Mouse (Mus musculus) heart, postnatal 14 days (tissue): ENCODE data around the gene Ilf3. TPM values are rescaled to one million over a fixed set of nuclear protein-coding genes. Genes with fewer than 3 reads are reported as not detected.

Experiments
- DNase-seq, 2 experiments: peaks; one replicate each; pipeline ENCODE4 v3.0.0; 2021 to 2022
- intact Hi-C: fragments of 180-260 bp; cut with DNase I; formaldehyde crosslinking; loops from one replicate; pipeline ENCODE4 v1.15.1; 2025
- total RNA-seq, 2 experiments: library from RNA; stranded (reverse); gene quantifications; 2 replicates each; pipeline ENCODE4 v1.2.3; 2021

Ilf3 gene
- total RNA-seq, 2 experiments from 2014 or later, result 30.6 to 31.3 TPM

GRCm38 (mm10) chr9:21336491-21336890 is 31.2 kb upstream of the Ilf3 start:
- DNase-seq, result no peak
- intact Hi-C loops, result no loop called here

- intact Hi-C loops, result no loop called here
- DNase-seq, result peak; percentile 54 to 71
Observed at GRCm38 (mm10) chr9:21337652-21338051, 30.0 kb upstream of the Ilf3 start.

GRCm38 (mm10) chr9:21340411-21340810 is 27.3 kb upstream of the Ilf3 start:
- no peak for DNase-seq
- intact Hi-C loops, result no loop called here

- DNase-seq, result peak; percentile 50 to 52
Observed at GRCm38 (mm10) chr9:21346627-21347365, 20.9 kb upstream of the Ilf3 start.

GRCm38 (mm10) chr9:21348152-21348551 is 19.5 kb upstream of the Ilf3 start:
- DNase-seq, result no peak

More at GRCm38 (mm10) chr9:21346627-21347365, 20.9 kb upstream of the Ilf3 start:
- intact Hi-C loops, result no loop called here

GRCm38 (mm10) chr9:21351178-21351577 is 16.5 kb upstream of the Ilf3 start:
- no peak for DNase-seq
- intact Hi-C loops, result no loop called here

More at GRCm38 (mm10) chr9:21348152-21348551, 19.5 kb upstream of the Ilf3 start:
- intact Hi-C loops, result no loop called here

GRCm38 (mm10) chr9:21351702-21352377 is 15.8 kb upstream of the Ilf3 start:
- intact Hi-C loops, result no loop called here
- no peak for DNase-seq

GRCm38 (mm10) chr9:21352463-21353372 is 15.0 kb upstream of the Ilf3 start:
- DNase-seq, result peak in 1 of 2 experiments; percentile 18
- intact Hi-C loops, result no loop called here

GRCm38 (mm10) chr9:21353373-21353686 is 14.3 kb upstream of the Ilf3 start:
- no peak for DNase-seq
- intact Hi-C loops, result no loop called here

GRCm38 (mm10) chr9:21354796-21355195 is 12.9 kb upstream of the Ilf3 start:
- DNase-seq, result no peak
- intact Hi-C loops, result loop anchor here (5.0 kb wide), 2 partner anchors 117 to 132 kb away; partner anchors contain the start of gene Keap1

- peak; percentile 65 to 85 for DNase-seq
- intact Hi-C loops, result loop anchor here (1.0 to 5.0 kb wide), 3 partner anchors 44 to 135 kb away; partner anchors contain the start of gene Keap1
Observed at GRCm38 (mm10) chr9:21356981-21357718, 10.5 kb upstream of the Ilf3 start.

- intact Hi-C loops, result loop anchor here (2.0 kb wide), 1 partner anchor 100 kb away; no protein-coding TSS in a partner anchor
- peak; percentile 68 to 78 for DNase-seq
Observed at GRCm38 (mm10) chr9:21366541-21367220, 990 bp upstream of the Ilf3 start.

GRCm38 (mm10) chr9:21368131-21368584 is 487 bp downstream of the Ilf3 start:
- peak; percentile 69 to 73 for DNase-seq
- intact Hi-C loops, result loop anchor here (1.0 kb wide), 1 partner anchor 42 kb away; no protein-coding TSS in a partner anchor

GRCm38 (mm10) chr9:21369080-21369479 is 1.4 kb downstream of the Ilf3 start:
- DNase-seq, result no peak
- intact Hi-C loops, result no loop called here

GRCm38 (mm10) chr9:21370876-21371275 is 3.2 kb downstream of the Ilf3 start:
- DNase-seq, result no peak
- intact Hi-C loops, result no loop called here

GRCm38 (mm10) chr9:21372508-21372907 is 4.8 kb downstream of the Ilf3 start:
- DNase-seq, result no peak

GRCm38 (mm10) chr9:21379195-21379594 is 11.5 kb downstream of the Ilf3 start:
- DNase-seq, result no peak
- intact Hi-C loops, result no loop called here

More at GRCm38 (mm10) chr9:21372508-21372907, 4.8 kb downstream of the Ilf3 start:
- intact Hi-C loops, result no loop called here

GRCm38 (mm10) chr9:21380868-21381267 is 13.2 kb downstream of the Ilf3 start:
- DNase-seq, result no peak
- intact Hi-C loops, result no loop called here

GRCm38 (mm10) chr9:21383966-21384365 is 16.3 kb downstream of the Ilf3 start:
- DNase-seq, result no peak
- intact Hi-C loops, result no loop called here
